Mouse (Mus musculus) thymus, adult 2 months (tissue): Measurements from ENCODE around the gene Dbx2.

Experiments
- CTCF ChIP-seq: fragments of 200-500 bp; IDR thresholded peaks from 2 replicates; pipeline ENCODE4 v1.5.1; 2012; ENCODE audit warnings: mild to moderate bottlenecking, control low read depth, low read length, moderate library complexity, borderline replicate concordance; ENCODE audit not compliant: control insufficient read depth, poor library complexity, insufficient read depth; ENCODE audit errors: extremely low read depth
- POLR2A ChIP-seq: fragments of 200-500 bp; IDR thresholded peaks from 2 replicates; pipeline ENCODE4 v1.6.1; 2012; ENCODE audit warnings: mild to moderate bottlenecking, low read length, control low read depth, moderate library complexity; ENCODE audit not compliant: control insufficient read depth, poor library complexity, insufficient read depth; ENCODE audit errors: extremely low read depth

- TF ChIP-seq CTCF (no peak), POLR2A (no peak)
Observed at GRCm38 (mm10) chr15:95598630-95599029, 57.1 kb downstream of the Dbx2 start.
